Mouse (Mus musculus) cortical plate, adult 2 months (tissue): ENCODE measurements at regions not wholly inside any gene's neighbourhood (a gene's known extent, or its start where the extent isn't known, plus 50 kb on each side); places are given as distances from the start of the nearest gene placed in this dataset.

Experiments used
- CTCF ChIP-seq: fragments of 200-500 bp; IDR thresholded peaks from 2 replicates; pipeline ENCODE4 v1.5.1; 2011; ENCODE audit warnings: mild to moderate bottlenecking, control low read depth, low read length; ENCODE audit not compliant: insufficient read depth; ENCODE audit errors: extremely low read depth
- POLR2A ChIP-seq: fragments of 200-500 bp; IDR thresholded peaks from 2 replicates; pipeline ENCODE4 v1.6.1; 2011; ENCODE audit warnings: mild to moderate bottlenecking, low read length, control low read depth; ENCODE audit not compliant: insufficient read depth; ENCODE audit errors: extremely low read depth

- TF ChIP-seq CTCF = no peak
- TF ChIP-seq POLR2A = no peak
These were observed 62.3 kb downstream of the Pja1 start for GRCm38 (mm10) chrX:99408804-99409203.
